Mouse (Mus musculus) brain, embryonic 14.5 days (tissue): Measurements from ENCODE around the gene Tcf12. TPM values are rescaled to one million over a fixed set of nuclear protein-coding genes. Genes with fewer than 3 reads are reported as not detected.

Source experiments
- DNase-seq: peaks from one replicate; pipeline ENCODE4 v3.0.0-alpha.2; 2011; ENCODE audit warnings: low read depth
- CTCF ChIP-seq: fragments of 200-500 bp; IDR thresholded peaks from 2 replicates; pipeline ENCODE4 v1.5.1; 2012; ENCODE audit warnings: inconsistent platforms, mild to moderate bottlenecking, moderate library complexity, borderline replicate concordance; ENCODE audit not compliant: insufficient read depth, insufficient read length; ENCODE audit errors: extremely low read depth
- POLR2A ChIP-seq: fragments of 200-500 bp; IDR thresholded peaks from 2 replicates; pipeline ENCODE4 v1.6.1; 2012; ENCODE audit warnings: mild to moderate bottlenecking, inconsistent platforms, borderline replicate concordance; ENCODE audit not compliant: poor library complexity, insufficient read depth, insufficient read length, severe bottlenecking; ENCODE audit errors: extremely low read depth
- polyA plus RNA-seq: library from polyadenylated mRNA; depleted of rRNA; stranded (reverse); fragments of >200 nt; gene quantifications from 2 replicates; pipeline ENCODE4 v1.2.3, GENCODE M21; 2012

Gene Tcf12
- polyA plus RNA-seq, 1 experiment, result 140 TPM

- TF ChIP-seq POLR2A (no peak), CTCF (no peak)
Observed at GRCm38 (mm10) chr9:71931358-71931715, 180.3 kb downstream of the Tcf12 start.

DNA sequence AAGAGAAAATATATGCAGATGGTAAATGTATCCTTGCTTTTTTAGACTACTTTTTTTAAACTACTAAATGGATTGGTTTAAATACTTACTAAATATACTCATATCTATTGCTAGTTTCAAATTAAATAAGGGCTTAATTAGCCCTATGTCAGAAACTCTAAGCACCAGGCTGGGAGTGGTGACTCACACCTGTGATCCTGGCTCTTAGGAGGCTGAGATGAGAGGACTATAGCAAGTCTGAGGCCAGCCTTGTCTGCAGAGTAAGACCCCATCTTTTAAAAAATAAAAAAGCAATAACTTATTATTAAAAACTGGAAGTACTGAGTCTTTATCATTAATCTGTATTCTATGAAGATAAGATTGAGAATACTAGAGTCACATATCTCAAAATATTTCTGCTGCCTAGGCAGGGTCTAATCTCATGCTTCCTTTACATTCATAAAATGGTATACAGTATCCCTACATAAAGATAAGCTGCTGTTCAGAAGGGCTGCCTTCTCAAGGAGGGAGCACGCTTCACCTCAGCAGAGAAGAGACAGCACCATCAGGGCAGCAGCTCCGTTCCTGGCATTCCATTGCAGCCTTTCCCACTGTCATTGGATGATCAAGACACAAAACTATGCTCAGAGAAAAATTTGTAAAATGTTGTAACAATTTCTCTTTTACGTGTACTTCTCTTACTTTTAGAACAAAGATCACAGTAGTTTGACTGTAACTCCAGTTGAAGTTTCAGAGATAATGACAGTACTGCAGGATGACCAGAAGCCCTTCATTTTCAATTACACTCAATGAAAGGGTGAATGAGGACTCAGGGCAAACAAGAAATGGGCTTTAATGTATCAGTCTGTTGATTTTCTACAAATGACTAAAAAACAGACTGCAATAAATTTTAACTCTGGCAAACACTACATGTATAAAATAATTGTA is 181.0 kb downstream of the Tcf12 start:
- TF ChIP-seq POLR2A, result no peak
- no peak for TF ChIP-seq CTCF
- no peak for DNase-seq

More at GRCm38 (mm10) chr9:71931358-71931715, 180.3 kb downstream of the Tcf12 start:
- DNase-seq, result peak; percentile 52

DNA sequence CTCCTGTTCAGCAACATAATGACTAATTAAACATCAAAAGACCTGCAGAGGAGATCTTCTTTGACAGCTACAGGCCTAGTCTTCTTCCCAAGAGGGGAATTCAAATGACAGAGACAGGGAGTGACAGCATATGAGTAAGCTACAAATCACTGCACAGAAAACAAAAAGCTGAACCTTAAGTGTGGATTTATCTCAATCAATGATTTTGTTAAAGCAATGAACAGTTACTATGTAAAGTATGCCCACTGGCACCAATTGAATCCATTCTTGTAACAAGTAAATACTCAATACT is 195.1 kb downstream of the Tcf12 start:
- no peak for TF ChIP-seq CTCF
- no peak for TF ChIP-seq POLR2A
- DNase-seq, result no peak

- DNase-seq, result peak; percentile 87
- TF ChIP-seq POLR2A, result no peak
- no peak for TF ChIP-seq CTCF
Observed at GRCm38 (mm10) chr9:71915871-71916661, 195.6 kb downstream of the Tcf12 start.

- no peak for TF ChIP-seq POLR2A
- TF ChIP-seq CTCF, result no peak
- DNase-seq, result no peak
Observed at GRCm38 (mm10) chr9:71906522-71906921, 205.1 kb downstream of the Tcf12 start.

GRCm38 (mm10) chr9:71898852-71899251 is 212.8 kb downstream of the Tcf12 start:
- TF ChIP-seq POLR2A (no peak), CTCF (no peak)
- DNase-seq, result peak; percentile 56

DNA sequence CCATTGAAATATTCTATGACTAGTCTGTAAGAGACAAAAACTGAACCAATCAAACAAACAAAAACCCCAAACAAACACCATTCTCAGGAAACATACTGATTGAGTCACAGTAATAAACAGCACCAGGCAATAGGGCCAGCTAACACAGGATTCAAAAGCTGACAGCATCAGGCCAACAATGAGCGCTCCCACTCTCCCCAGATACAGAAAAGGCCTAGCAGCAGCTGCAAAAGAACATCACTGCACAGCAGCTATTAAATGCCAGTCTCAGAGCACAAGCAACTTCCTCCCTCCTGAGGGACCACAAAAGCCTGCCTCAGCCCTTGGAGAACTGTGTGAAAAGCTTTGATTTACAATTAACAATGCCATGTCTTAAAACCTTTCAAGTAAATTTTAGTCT is 214.3 kb downstream of the Tcf12 start:
- DNase-seq, result peak; percentile 96
- no peak for TF ChIP-seq CTCF
- no peak for TF ChIP-seq POLR2A

DNA sequence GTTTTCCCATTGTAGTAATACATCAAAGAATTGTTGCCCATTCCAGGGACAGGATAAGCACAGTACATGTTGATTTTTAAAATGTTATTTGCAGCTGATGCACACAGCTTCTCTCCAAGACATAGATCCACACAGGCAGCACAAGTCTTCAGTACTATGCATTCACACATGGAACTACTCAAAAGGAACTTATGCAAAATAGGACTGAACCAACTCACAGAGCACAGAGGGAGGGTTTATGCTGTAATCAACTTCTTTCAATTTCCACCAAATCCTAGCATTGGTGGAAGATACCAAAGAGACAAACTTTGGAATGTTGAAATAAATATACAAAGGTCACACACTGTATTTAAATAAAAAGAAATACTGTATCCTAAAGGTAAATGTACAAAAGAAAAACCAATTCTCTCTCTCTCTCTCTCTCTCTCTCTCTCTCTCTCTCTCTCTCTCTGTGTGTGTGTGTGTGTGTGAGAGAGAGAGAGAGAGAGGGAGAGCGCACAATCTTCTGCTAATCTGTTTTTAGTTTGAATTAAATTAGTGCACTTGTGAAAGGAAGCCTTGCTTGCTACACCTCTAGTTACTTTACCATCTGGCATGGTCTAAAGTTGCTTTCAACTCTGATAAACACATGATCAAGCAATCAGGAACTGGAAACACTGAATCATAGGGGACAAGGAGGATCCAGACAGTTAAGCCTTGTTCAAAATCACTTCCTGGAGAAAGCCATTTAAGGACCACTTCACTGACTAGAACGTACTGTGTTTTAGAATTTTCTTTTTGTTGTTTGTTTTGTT is 215.5 kb downstream of the Tcf12 start:
- DNase-seq, result peak; percentile 96
- TF ChIP-seq CTCF (no peak), POLR2A (no peak)

- peak; percentile 69 for DNase-seq
- TF ChIP-seq POLR2A, result no peak
- no peak for TF ChIP-seq CTCF
Observed at GRCm38 (mm10) chr9:71895291-71895690, 216.4 kb downstream of the Tcf12 start.

- DNase-seq, result peak; percentile 42
- TF ChIP-seq POLR2A, result no peak
- no peak for TF ChIP-seq CTCF
Observed at GRCm38 (mm10) chr9:71894943-71895286, 216.8 kb downstream of the Tcf12 start.

DNA sequence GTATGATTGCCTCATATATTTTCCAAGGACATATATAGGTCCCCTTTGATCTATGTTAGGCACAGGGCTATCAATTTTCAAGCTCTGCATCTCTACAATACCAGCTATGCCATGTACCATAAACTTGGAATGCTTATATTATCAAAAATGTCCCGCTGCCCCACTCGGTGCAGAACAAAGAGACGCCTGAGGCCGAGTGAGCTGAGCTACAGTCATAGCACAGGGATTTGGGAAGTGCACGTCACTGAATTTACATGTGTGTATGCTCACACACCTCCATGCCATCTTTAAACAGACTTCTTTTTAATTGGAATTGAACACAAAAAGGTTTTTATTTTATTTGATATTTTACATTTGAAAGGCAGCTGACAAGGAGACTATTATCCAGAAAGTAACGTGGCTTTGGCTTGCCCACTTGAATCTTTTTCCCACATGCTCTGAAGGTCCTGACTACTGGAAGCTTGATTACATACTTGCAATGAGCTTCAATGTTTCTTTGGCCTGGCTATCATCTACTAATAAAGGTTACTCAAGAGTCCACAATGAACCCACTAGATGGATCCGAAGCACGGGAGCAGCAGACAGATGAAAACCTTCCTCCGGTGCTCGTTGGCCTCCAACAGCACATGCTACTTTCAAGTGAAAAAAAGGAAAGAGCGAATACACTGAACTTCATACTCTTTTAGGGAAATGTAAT is 217.3 kb downstream of the Tcf12 start:
- TF ChIP-seq POLR2A, result no peak
- no peak for TF ChIP-seq CTCF
- peak; percentile 55 for DNase-seq

- no peak for DNase-seq
- TF ChIP-seq POLR2A (no peak), CTCF (no peak)
Observed at GRCm38 (mm10) chr9:71888450-71888849, 223.2 kb downstream of the Tcf12 start.
